Mouse (Mus musculus) hindbrain, embryonic 16.5 days (tissue): ENCODE results near the gene Cntnap4. TPM values are rescaled to one million over a fixed set of nuclear protein-coding genes. Genes with fewer than 3 reads are reported as not detected.

Experiments
- ATAC-seq: fragments of 200-750 bp; cut with Nextera tagmentation; 2 replicates; pipeline ENCODE4 v1.8.0; 2017; ENCODE audit warnings: moderate TSS enrichment, moderate library complexity
- H3K27ac ChIP-seq: fragments of 300-500 bp; sonication (generic); 2 replicates; pipeline ENCODE4 v1.5.1; 2014; ENCODE audit warnings: low read depth, mild to moderate bottlenecking, control low read depth, low read length, moderate library complexity
- H3K27me3 ChIP-seq: fragments of 300-500 bp; sonication (generic); replicated peaks from 2 replicates; pipeline ENCODE4 v1.6.1; 2014; ENCODE audit warnings: low read length; ENCODE audit not compliant: control insufficient read depth, insufficient read depth
- H3K36me3 ChIP-seq: fragments of 300-500 bp; sonication (generic); 2 replicates; pipeline ENCODE4 v1.6.1; 2014; ENCODE audit warnings: mild to moderate bottlenecking, low read length, moderate library complexity, mixed read lengths; ENCODE audit not compliant: control insufficient read depth, insufficient read depth
- H3K4me1 ChIP-seq: fragments of 300-500 bp; sonication (generic); 2 replicates; pipeline ENCODE4 v1.6.1; 2014; ENCODE audit warnings: low read depth, low read length; ENCODE audit not compliant: control insufficient read depth, insufficient read depth
- H3K4me2 ChIP-seq: fragments of 300-500 bp; sonication (generic); 2 replicates; pipeline ENCODE4 v1.6.1; 2014; ENCODE audit warnings: mild to moderate bottlenecking, low read length, control low read depth, moderate library complexity
- H3K4me3 ChIP-seq: fragments of 300-500 bp; sonication (generic); 2 replicates; pipeline ENCODE4 v1.5.1; 2014; ENCODE audit warnings: mild to moderate bottlenecking, low read length, control low read depth, moderate library complexity
- H3K9ac ChIP-seq: fragments of 300-500 bp; sonication (generic); 2 replicates; pipeline ENCODE4 v1.6.1; 2014; ENCODE audit warnings: low read depth, mild to moderate bottlenecking, control low read depth, low read length, moderate library complexity
- H3K9me3 ChIP-seq: fragments of 300-500 bp; sonication (generic); 2 replicates; pipeline ENCODE4 v1.6.1; 2014; ENCODE audit warnings: mild to moderate bottlenecking, low read length, moderate library complexity; ENCODE audit not compliant: control insufficient read depth
- WGBS: fragments of 180-500 bp; shearing (Covaris S2); extraction: QIAGEN DNeasy Blood & Tissue Kit; methylation state at CpG from one replicate; pipeline ENCODE4 v1.1.7; 2014; 5-methylcytosine and 5-hydroxymethylcytosine counted together
- polyA plus RNA-seq: library from polyadenylated mRNA; unstranded; fragments of >200 nt; fragmentation: Nextera tagmentation; extraction: Ambion mirVana; gene quantifications from 2 replicates; pipeline ENCODE4 v1.2.1, GENCODE M21; 2015

Gene Cntnap4
- polyA plus RNA-seq, 1 experiment from 2014 or later = 22.1 TPM

GRCm38 (mm10) chr8:112922789-112923188 is 352.9 kb downstream of the Cntnap4 start:
- WGBS = 88% methylated on average over 5 of the region's 5 CpGs
- Histone ChIP-seq H3K36me3 (no peaks in the 10 kb centered on the region), H3K9ac (no peak overlapping the region), H3K4me3 (no peak overlapping the region), H3K4me1 (peaks cover 2% of the 10 kb centered on the region; the same call in 1 of the 2 replicates), H3K27me3 (no peaks in the 10 kb centered on the region), H3K9me3 (no peaks in the 10 kb centered on the region), H3K27ac (no peak overlapping the region), H3K4me2 (no peak overlapping the region)
- ATAC-seq = no peak
